Mouse (Mus musculus) cerebellum, postnatal 14 days (tissue): ENCODE data around the gene Cryzl1.
A peak's percentile ranks its signal among the peaks of the same experiment; 100 is the strongest.

ENCODE experiments used
- DNase-seq, 2 experiments: peaks; one replicate each; pipeline ENCODE4 v3.0.0; 2021; ENCODE audit warnings: mixed read lengths in 2 of 2

Gene Cryzl1

DNA sequence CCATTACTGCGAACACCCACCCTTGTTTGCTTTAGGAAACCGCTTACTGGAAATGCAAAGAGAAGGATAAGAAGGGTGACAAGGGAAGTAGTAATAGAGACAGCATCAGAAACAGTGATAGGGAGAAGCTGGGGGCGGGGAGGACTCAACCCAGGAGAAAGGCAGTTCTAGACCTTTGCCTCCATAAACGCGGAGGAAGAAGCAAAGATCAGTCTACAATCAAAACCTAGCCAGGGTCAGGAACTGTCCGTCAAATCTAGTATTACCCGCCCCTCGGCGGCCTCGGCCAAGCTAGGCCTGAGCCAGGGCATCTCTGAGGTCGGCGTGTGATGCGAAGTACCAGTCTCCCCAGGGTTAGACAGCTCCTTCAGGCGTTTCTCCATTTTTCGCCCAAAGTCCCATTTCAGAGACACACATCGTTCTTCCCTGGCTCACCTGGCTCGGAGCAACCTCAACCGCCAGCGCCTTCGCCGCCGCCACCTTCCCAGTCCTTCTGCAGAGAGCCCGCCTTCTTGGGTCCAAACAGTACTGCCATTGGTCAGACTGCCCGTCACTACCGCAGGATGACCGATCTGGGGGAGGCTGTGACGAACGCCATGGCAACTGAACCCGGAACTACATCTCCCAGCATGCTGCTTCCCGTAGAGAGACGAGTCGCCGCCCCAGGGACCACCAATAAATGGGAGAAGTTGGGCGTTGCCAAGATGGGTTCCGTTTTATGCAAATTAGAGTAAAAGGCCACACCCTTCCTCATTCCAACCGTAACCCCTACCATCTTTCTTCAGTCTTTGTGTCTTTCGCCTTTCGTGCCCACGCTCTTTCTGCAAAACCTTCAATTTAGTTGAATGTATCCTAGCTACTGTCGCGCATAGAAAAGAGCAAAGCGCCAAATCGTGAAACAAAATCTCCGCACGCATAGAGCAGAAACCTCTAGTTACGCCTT, at the start of gene Cryzl1:
Gene Cryzl1 (minus strand): TSS at position 853 of the 943 bp plus-strand sequence.
- peak; percentile 99 for DNase-seq

DNA sequence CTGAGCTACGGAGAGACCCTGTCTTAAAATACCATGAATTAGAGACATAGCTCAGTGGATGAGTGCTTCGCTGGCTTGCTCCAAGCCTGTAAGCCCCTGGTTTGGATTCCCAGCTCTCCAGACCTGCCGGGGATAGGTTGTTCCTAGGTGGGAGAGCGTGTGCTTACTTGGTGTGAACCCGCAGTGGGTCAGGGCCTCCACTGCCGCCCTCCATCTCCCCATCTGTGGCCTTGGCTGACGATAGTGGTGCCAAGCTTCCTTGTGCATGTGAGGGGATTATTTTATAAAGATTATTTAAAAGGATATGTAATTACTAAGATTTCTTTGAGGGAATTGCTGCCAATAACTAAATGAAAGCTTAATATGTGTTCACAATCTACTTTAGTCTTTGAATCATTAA, 43.8 kb upstream of the Cryzl1 start:
- peak in 1 of 2 experiments; percentile 46 for DNase-seq

DNA sequence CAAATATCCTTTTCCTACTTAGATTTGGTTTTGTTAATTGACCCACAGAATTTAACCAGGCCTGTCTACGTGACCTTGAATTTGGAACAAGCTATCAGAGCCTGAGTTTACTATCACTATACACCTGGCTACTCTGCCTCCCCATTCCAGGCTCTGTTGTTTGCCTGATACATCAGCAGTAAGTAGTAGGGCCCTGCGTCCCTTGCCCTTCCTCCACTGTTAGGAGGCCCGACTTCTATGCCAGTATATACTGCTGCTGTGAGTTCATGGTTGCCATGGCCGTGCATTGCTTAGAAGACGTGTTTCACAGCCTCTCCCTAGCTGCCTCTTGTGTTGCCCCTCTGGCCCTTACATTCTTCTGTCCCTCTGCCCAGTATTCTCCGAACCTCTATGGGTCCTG, 42.6 kb upstream of the Cryzl1 start:
- no peak for DNase-seq

DNA sequence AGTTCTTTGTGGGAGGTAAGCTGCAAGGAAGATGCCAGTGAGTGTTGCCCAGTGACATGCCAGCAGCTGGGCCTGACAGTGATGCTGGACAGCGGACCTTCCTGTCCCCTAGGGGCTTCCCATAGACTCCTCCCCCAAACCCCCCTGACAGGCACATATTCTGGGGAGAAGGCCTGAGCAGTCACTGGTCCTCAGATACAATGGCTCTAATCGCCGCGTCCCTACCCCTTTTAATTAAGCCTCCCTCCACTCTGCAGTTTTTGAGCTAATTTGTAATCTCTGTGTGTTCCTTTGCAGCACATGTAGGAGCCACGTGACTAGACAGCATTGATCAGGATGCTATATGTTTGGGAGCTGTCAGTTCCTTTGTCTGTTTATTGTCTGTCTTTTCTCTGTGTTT, 41.9 kb upstream of the Cryzl1 start:
- DNase-seq = no peak

DNA sequence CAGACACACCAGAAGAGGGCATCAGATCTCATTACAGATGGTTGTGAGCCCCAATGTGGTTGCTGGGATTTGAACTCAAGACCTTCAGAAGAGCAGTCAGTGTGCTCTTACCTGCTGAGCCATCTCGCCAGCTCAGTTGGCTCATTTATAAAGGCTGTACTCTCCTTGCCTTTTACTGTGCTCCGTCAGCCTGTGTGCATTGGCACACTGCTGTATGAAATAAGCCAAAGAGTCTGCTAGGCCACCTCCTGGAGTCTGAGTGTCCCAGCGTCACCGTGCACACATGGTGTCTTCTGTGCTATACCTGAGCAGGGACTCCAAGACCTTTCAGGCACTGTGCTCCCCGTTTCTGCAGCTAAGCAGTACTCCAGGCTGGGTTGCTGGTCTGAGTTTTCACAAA, 41.1 kb upstream of the Cryzl1 start:
- DNase-seq = peak in 1 of 2 experiments; percentile 54

DNA sequence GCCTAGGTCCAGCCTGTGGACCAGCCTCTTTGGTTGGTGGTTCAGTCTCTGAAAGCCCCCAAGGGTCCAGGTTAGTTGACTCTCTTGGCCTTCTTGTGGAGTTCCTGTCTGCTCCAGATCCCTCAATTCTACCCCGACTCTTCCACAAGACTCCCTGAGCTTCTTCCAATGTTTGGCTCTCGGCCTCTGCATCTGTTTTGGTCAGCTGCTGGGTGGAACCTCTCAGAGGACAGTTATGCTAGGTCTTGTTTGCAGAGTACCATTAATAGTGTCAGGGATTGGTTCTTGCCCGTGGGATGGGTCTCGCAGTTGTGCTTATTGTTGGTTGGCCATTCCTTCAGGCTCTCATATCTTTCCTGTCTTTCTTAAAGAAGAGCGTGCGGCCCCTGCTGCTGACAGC, 39.8 kb upstream of the Cryzl1 start:
- no peak for DNase-seq

DNA sequence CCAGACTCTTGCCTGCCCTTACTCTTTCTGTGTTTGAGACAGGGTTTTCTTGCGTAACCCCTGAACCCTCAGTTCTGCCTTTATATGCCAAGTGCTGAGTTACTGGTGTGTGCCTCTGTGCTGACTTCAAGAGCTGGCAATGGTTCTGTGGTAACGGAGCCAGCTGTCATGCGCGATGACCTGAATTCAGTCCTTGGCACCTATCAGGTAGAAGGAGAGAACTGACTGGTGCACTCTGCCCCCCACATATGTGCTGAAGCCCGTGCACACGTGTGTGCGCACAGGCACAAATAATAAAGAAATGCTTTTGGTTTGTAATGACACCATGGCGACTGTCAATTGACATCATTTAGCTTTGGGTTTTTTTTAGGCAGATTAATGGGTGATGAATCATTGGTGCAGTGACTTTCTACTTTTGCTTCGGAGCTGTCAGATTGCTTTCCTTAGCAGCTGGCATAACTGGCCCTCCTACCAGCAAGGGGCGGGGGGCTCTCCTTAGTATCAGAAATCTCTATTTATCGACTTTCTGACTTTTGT, 38.5 kb upstream of the Cryzl1 start:
- peak; percentile 79 to 86 for DNase-seq

DNA sequence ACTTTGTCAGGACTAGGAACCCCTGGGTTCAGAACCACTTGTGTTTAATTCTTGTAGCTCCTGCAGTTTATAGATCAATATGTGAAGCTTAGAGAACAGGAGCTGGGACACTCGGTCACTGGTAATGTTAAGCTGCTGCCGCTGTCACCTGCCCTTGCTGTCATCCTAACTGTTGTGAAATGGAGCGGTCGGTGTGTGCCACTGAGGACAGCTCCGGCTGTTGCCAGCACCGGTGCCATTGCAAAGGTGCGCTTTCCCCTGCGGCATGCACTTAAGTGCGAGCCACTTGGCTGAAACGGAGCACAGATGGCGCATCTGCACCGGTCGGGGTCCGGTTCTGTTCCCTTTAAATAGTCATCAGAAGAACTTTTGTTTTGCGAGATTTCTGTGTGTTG, 37.0 kb upstream of the Cryzl1 start:
- no peak for DNase-seq

DNA sequence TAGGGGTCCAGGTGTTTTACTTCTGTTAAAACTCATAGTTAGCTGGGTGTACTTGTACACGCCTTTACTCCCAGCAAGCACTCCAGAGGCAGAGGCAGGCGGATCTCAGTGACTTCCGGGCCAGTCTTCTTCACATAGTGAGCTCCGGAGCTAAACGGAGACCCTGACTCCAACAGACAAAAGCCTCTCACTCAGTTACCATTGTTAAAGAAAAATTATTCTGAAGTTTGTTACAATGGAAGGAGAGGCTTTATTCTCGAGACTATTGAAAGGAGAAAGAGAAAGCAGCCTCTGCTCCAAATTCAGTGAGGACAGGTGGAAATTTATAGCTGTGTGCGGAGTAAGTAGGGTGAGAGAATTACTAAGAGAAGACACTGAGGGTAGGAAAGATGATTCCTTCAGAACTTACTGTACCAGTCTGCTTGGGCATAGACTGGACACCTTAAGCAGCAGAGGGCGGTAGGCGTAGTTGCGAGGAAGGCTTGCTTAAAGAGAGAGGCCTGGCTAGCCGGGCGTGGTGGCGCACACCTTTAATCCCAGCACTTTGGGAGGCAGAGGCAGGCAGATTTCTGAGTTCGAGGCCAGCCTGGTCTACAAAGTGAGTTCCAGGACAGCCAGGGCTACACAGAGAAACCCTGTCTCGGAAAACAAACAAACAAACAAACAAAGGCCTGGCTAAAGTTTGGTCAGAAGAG, 36.5 kb upstream of the Cryzl1 start:
- DNase-seq = no peak

DNA sequence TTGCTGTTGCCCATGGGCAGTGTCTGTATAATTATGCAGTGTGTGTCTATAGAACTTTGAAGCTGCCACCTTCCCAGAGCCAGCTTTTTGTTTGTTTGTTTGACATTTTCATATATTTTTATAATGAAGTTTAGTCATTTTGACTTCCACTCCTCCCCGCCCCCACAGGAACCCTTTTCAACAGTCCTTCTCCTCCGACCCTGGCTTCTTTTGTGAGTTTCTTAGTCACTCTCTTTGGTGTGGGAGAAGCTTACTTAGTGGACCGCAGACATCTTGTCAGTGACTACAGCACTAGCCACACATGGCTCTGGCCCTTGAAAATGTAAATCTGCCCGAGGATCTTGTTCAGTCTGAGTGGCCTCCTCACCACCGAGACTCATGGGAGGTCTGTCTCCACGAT, 35.6 kb upstream of the Cryzl1 start:
- DNase-seq = no peak

DNA sequence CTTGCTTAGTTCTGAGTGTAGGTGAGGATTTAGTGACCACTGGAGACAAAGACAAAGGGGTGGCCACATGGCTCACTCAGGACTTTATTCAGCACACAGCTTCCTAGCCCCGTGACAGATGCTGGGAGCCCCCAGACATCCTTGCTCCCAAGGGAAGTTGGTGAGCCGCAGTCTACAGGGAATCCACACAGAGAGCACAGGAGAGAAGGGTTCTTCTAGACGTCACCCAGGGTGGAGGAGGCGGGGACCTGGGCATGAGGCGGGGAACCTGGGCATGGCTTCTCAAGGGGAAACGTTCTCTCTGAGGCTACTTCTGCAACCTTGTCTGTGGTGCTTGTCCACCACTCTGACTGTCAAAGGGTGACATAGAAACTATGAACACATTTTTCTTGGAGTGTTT, 35.2 kb upstream of the Cryzl1 start:
- no peak for DNase-seq

DNA sequence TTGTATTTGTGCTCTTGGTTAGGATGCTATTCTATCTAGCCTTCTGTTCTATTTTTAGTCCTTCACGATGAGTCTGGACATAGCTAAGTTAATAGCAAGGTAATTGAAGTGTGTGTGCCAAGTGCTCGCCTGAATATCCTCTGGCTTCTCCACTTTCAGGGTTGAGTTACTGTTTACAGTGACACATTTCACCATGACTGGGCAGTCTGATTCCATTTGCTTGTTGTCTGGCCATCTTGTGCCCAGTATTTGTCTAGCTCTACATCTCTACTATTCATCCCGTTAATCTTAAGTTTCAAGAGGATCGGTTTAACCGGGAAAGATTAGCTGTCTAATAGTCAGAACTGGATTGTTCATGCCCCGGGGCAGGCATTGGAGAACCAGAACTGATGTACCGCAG, 33.7 kb upstream of the Cryzl1 start:
- DNase-seq = peak in 1 of 2 experiments; percentile 52

DNA sequence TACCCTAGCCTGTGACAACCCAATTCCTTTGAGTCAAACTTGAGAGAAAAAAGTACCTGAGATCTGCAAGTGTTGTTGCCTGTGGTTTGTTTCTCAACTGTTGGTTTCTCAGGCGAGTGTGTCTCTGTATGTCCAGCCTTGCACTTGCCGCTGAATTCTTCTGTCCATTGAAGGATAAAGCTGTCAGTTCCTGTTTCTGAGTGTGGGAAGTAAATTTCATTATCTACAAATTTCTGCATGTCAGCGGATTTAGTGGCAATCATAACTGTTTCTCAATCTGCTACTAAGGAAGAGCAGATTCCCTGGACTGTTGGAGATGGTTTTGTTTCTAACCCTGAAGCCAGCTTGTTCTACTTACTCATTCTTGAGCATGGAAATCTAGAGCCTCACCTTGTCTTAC, 33.0 kb upstream of the Cryzl1 start:
- DNase-seq = no peak

DNA sequence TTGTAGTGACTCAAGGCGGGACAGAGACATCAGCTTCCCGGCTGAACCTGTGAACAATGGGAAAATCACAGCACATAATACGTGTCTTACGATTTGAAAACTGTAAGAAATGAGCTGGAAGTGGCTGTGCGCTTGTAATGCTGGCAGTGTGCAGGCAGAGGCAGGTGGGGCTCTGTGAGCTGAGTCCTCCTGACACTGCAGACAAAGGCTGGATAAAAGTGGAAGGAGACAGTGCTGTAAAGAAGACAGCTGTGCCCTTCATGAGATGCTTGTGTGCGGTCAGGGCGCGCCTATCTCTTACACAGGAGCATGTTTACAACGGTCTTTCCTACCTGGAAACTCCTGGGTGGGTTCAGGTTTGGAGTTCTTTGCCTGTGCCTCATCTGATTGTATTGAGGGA, 32.4 kb upstream of the Cryzl1 start:
- DNase-seq = no peak

DNA sequence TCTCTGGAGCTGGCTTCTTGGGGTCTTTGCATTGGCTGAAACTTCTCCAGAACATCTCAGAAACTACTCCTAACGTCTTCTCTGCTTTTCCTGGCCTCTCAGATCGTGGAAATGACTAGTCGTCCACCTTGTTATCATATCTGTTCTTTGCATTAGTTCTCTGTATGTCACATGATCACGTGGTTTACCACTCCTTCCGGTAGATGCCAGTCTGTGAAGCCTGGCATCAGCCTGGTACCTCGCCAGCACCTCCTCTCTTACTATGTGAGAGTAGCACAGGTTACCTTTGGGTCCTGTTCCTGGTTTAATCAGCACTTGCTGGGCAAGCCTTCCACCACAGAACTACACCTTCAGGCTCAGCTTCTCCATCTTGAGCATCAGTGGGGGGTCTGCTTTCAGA, 26.2 kb upstream of the Cryzl1 start:
- DNase-seq = no peak

DNA sequence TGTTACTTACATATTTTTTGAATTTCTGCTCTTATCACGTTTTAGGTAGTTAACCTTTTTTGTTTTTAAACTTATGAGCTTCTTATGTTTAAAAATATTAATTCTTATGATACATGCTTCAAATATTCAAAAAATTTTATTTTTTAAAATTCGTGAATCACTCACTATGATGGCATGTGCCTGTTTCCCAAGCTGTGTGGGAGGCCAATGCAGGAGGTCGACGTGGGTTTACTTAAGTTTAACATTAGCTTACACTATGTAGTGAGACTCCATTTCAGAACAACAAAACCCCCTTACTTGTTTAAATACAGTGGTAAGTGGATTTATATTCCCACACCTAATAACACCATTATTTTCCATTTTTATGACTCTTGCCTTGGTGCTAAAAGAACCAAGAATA, 24.8 kb upstream of the Cryzl1 start:
- DNase-seq = no peak

DNA sequence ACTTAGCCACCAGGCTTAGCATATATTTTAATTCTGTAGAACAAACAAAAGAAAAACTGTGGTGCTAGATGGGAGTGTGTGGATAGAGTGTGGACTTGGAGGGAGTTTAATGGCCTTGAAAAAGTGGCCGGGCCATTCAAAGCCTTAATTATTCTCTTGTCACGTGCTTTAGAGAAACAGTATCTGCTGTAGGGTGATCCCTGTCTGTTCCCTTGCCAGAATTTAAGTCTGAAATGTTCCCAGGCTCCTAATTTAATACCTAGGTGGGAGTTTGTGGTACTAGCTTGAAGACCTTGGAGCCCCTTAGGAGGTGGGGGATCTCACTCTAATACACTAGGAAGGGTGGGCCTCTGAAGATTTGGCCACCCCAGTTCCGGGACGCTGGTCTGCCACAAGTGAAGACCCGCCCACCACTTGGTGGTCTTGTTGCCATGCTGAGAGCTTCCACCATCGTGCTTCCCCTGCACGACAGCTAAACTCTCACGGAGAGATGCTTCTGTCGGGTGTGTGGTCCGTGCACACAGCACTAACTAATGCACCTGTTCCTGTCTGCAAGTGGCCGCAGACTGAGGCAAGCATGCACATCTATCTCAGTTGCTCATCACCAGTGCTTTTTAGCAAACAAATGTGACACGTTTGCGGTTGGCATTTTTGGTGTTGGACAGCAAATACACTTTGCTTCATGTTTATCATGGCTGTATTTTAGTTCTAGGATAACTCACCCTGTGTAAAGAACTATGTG, 23.0 kb upstream of the Cryzl1 start:
- no peak for DNase-seq

DNA sequence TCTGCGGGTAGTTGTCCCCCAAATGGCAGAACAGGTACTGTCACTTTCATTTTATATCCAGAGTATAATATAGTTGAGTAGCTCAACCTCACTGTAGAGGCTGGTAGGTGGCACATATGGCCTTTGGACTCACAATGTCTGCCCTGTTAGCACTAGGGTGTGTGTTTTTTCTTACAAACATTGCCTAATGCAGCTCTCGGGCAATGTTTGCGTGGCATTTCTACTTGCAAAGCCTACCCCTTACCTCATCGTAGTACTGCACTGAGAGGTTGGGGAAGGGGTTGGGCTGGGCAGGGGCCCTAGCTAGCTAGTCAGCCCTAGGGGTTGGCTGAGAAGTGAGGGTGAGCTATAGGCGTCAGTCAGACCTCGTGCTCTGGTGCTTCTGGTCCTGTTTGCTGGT, 18.8 kb upstream of the Cryzl1 start:
- no peak for DNase-seq

DNA sequence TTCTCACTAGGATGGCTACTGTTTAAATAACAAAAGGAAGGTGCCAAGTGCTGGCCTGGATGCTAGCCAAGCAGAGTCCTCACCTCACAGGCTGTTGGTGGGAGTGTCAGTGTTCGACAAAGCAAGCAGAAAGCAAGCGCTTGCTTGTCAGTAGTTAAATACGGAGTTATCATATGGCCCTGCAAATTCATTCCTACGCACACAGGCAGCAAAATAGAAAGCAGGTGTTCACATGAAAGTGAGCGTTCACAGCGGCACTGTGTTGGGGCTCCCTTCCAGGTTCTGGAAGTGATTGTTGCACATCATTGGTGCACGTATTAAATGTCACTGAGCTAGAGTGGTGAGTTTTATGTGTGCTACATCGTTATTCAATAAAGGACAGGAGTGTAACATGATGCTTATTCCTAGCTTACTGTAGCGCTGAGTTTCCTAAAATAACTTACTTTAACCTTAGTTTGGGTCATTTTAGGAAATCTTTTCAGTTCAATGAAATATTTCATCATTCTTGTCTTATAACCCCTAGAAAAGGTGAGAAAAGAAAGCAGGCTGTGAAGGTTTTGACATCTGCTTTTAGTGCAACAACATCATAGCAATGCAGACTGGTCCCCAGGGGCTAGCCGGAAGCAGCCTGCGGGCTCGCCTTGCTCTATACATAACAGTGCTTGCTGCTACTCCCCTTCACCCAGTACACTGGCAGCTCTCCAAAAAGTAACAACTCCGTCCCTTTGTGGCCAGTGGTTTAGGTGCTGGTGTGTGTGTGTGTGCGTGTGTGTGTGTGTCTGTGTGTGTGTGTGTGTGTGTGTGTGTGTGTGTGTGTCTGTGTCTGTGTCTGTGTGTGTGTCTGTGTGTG, 17.6 kb upstream of the Cryzl1 start:
- DNase-seq = peak; percentile 83 to 86

DNA sequence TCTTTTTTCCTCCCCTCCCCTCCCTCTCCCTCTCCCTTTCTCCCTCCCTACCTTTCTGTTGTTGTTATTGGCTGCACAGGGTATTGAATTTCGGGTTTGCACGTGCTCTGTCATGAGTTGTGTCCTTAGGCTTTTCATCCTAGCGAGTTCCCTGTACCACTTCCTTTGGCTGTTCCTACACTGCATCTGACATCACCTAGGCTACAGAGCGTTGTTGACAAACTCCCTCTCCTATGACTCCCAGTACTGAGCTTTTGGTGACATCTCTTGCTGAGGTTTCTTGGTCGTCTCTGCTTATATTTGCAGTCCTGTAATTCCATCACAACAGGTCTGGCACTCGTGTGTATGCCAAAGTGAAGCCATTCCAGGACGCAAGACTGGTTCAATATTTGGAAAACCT, 14.3 kb upstream of the Cryzl1 start:
- no peak for DNase-seq

DNA sequence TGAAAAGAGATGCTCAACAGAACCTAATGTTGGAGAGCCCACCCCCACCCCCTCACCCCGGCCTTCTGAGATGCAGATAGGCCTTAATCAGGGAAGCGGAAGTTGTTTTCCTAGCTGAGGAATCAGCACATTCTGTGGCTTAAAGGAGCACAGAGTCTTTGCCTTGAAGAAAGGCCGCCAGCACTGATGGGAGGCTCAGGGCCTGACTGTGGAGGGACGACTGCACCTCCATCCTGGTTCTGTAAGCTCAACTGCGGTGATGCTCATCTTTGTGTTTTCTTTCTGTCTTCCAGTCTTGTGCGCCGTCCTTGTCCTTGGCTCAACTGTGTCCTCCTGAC, 12.1 kb upstream of the Cryzl1 start:
- no peak for DNase-seq

DNA sequence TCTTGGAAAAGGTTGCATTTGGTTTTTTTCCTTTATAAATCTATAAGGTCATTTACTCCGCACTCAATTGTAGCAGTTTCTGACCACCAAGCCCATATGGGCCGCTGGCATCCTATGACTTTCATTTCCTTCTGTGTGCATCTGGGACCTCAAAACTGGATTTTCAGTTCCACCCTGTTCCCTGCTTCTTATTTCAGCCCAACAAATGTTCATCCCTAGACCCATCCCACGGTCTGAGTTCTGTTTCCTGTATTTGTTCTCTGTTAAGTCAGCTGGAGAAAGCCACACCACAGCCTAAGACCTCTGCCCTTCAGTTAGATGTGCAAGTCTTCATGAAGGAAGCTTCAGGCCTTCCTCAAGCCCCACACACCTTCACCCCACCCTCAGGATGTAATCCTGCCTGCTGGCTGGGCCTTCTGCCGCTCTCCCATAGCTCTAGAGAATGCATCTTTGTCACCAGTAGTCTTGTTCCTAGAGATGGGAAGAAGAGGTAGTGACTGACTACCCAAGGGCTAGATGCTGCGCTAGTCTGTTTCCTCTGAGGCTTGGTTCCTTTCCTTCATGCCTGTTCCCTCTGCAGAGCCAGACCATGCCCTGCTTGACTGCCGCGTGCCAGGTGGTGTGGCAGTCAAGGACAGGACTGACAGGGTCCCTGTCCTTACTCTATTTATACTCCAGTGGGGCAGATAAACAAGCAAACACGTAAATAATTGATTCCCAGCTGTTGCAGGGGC, 11.6 kb upstream of the Cryzl1 start:
- peak in 1 of 2 experiments; percentile 35 for DNase-seq
